Mouse (Mus musculus) E14TG2a.4 (cell line): ENCODE measurements at regions not wholly inside any gene's neighbourhood (a gene's known extent, or its start where the extent isn't known, plus 50 kb on each side); places are given as distances from the start of the nearest gene placed in this dataset.

Experiments
- H3K27me3 ChIP-seq: 2 replicates; pipeline ENCODE4 v1.6.1; 2014; ENCODE audit warnings: low read length, control low read depth; ENCODE audit not compliant: insufficient read depth
- H3K36me3 ChIP-seq: 2 replicates; pipeline ENCODE4 v1.6.1; 2014; ENCODE audit warnings: low read length, control low read depth; ENCODE audit not compliant: insufficient read depth
- H3K4me1 ChIP-seq: replicated peaks from 2 replicates; pipeline ENCODE4 v1.6.1; 2014; ENCODE audit warnings: low read depth, low read length, control low read depth
- H3K4me3 ChIP-seq: replicated peaks from 2 replicates; pipeline ENCODE4 v1.5.1; 2014; ENCODE audit warnings: mild to moderate bottlenecking, low read length
- H3K9me3 ChIP-seq: 2 replicates; pipeline ENCODE4 v1.6.1; 2014; ENCODE audit warnings: low read length, control low read depth
- CTCF ChIP-seq: conservative IDR thresholded peaks from 2 replicates; pipeline ENCODE4 v1.5.1; 2014; ENCODE audit warnings: low read length
- NANOG ChIP-seq: IDR thresholded peaks from 2 replicates; pipeline ENCODE4 v1.6.1; 2014; ENCODE audit warnings: borderline replicate concordance, low read length, mixed read lengths
- POU5F1 ChIP-seq: IDR thresholded peaks from 2 replicates; pipeline ENCODE4 v1.6.1; 2014; ENCODE audit warnings: low read length, borderline replicate concordance

GRCm38 (mm10) chr7:95250651-95251050 lies 920.4 kb upstream of the Tenm4 start:
- no peak for TF ChIP-seq CTCF
- Histone ChIP-seq H3K36me3 (no peaks in the 10 kb centered on the region), H3K27me3 (no peaks in the 10 kb centered on the region), H3K4me3 (no peak overlapping the region), H3K9me3 (no peaks in the 10 kb centered on the region), H3K4me1 (no peaks in the 10 kb centered on the region)

- Histone ChIP-seq H3K36me3 (no peaks in the 10 kb centered on the region), H3K9me3 (no peaks in the 10 kb centered on the region), H3K4me1 (no peaks in the 10 kb centered on the region), H3K27me3 (no peaks in the 10 kb centered on the region), H3K4me3 (no peak overlapping the region)
- TF ChIP-seq CTCF = no peak
- no peak for TF ChIP-seq POU5F1
- no peak for TF ChIP-seq NANOG
Measured at GRCm38 (mm10) chr7:95253862-95254545, 917.0 kb upstream of the Tenm4 start.

GRCm38 (mm10) chr7:95254913-95255312 lies 916.1 kb upstream of the Tenm4 start:
- Histone ChIP-seq H3K27me3 (no peaks in the 10 kb centered on the region), H3K4me1 (no peaks in the 10 kb centered on the region), H3K9me3 (no peaks in the 10 kb centered on the region), H3K4me3 (no peak overlapping the region), H3K36me3 (no peaks in the 10 kb centered on the region)
- TF ChIP-seq POU5F1 = no peak
- TF ChIP-seq NANOG = no peak
- TF ChIP-seq CTCF = no peak

- no peak overlapping the region for H3K4me3 ChIP-seq
Measured at GRCm38 (mm10) chr7:95255699-95256098, 915.3 kb upstream of the Tenm4 start.

GRCm38 (mm10) chr7:95262942-95263341 lies 908.1 kb upstream of the Tenm4 start:
- Histone ChIP-seq H3K27me3 (no peaks in the 10 kb centered on the region), H3K4me1 (no peaks in the 10 kb centered on the region), H3K36me3 (no peaks in the 10 kb centered on the region), H3K9me3 (no peaks in the 10 kb centered on the region), H3K4me3 (no peak overlapping the region)
- no peak for TF ChIP-seq CTCF
- TF ChIP-seq NANOG = no peak
- TF ChIP-seq POU5F1 = no peak

More at GRCm38 (mm10) chr7:95255699-95256098, 915.3 kb upstream of the Tenm4 start:
- H3K4me1 ChIP-seq = no peaks in the 10 kb centered on the region
- no peaks in the 10 kb centered on the region for H3K27me3 ChIP-seq
- H3K9me3 ChIP-seq = no peaks in the 10 kb centered on the region
- TF ChIP-seq CTCF = no peak
- TF ChIP-seq NANOG = no peak
- TF ChIP-seq POU5F1 = no peak
- H3K36me3 ChIP-seq = no peaks in the 10 kb centered on the region

GRCm38 (mm10) chr7:95277237-95277636 lies 893.8 kb upstream of the Tenm4 start:
- no peaks in the 10 kb centered on the region for H3K4me1 ChIP-seq
- H3K27me3 ChIP-seq = no peaks in the 10 kb centered on the region
- no peaks in the 10 kb centered on the region for H3K36me3 ChIP-seq
- no peak overlapping the region for H3K4me3 ChIP-seq
- TF ChIP-seq POU5F1 (no peak), CTCF (no peak), NANOG (no peak)
- no peaks in the 10 kb centered on the region for H3K9me3 ChIP-seq

GRCm38 (mm10) chr7:95313667-95314066 lies 857.4 kb upstream of the Tenm4 start:
- H3K27me3 ChIP-seq = 0 out of 2 replicates have a peak, but pooled peaks cover 1% of the 10 kb centered on the region

GRCm38 (mm10) chr7:95323084-95323483 lies 848.0 kb upstream of the Tenm4 start:
- TF ChIP-seq NANOG (no peak), CTCF (no peak), POU5F1 (no peak)
- Histone ChIP-seq H3K4me1 (no peaks in the 10 kb centered on the region), H3K36me3 (no peaks in the 10 kb centered on the region), H3K4me3 (no peak overlapping the region), H3K9me3 (no peaks in the 10 kb centered on the region), H3K27me3 (0 out of 2 replicates have a peak, but pooled peaks cover 2% of the 10 kb centered on the region)

More at GRCm38 (mm10) chr7:95313667-95314066, 857.4 kb upstream of the Tenm4 start:
- no peak for TF ChIP-seq CTCF
- Histone ChIP-seq H3K36me3 (no peaks in the 10 kb centered on the region), H3K4me1 (no peaks in the 10 kb centered on the region), H3K9me3 (no peaks in the 10 kb centered on the region), H3K4me3 (no peak overlapping the region)

- Histone ChIP-seq H3K4me1 (no peaks in the 10 kb centered on the region), H3K9me3 (no peaks in the 10 kb centered on the region), H3K36me3 (no peaks in the 10 kb centered on the region), H3K4me3 (no peak overlapping the region), H3K27me3 (no peaks in the 10 kb centered on the region)
- TF ChIP-seq NANOG (no peak), CTCF (no peak), POU5F1 (no peak)
Measured at GRCm38 (mm10) chr7:95324939-95325338, 846.1 kb upstream of the Tenm4 start.
